Mouse (Mus musculus) MEL (cell line): ENCODE results near the gene S100a1.

Source experiments
- E2F4 ChIP-seq: IDR thresholded peaks from 2 replicates; pipeline ENCODE4 v1.6.1; 2011; ENCODE audit warnings: low read depth, low read length, improper control_type of control experiment, borderline replicate concordance
- ZNF384 ChIP-seq: IDR thresholded peaks from 2 replicates; pipeline ENCODE4 v1.6.1; 2012; ENCODE audit warnings: low read depth, mild to moderate bottlenecking, inconsistent platforms, low read length, improper control_type of control experiment

GRCm38 (mm10) chr3:90560008-90560628, 45.9 kb upstream of the S100a1 start, which contains the start of gene S100a3:
- no peak for TF ChIP-seq E2F4
- TF ChIP-seq ZNF384, result no peak
